ENCODE assay signal across 8 mouse cellular contexts in the genomic region with DNA sequence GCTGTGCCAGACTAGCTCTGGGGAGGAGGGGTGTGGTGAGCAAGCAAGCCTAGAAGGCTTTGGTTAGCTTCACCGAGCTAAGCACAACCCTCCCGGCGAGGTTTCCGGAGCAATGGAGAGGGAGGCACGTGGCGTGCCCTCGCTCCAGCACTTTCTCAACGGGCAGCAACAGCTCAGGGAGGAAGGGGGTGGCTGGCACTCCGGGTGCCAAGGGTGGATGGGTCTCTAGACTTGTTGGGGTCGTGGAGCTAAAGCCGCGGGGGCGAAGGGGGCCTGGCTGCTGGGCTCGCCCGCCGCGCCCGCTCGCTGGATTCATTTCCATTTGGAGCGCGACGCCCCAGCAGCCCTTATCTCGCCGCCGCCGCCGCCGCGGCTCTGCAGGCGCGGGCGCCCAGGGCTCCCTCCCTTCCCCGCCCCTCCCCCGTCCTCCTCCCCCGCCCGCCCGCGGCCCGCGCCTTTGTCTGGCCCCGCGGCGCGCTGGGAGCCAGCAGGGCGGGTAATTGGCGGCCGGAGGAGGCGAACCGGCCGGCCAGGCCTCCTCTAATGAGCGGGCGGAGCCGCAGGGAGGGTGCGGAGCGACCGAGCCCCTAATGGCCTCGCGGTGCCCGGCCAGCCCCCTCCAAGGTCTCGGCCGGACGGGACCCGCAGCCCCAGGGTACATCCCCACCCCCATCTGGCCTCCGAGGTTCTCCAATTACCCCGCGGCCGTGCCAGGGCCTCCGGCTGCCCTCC.
A peak's percentile ranks its signal among the peaks of the same experiment; 100 is the strongest.
DNase-seq lines count a peak whose midpoint lies in the region; ATAC-seq lines count a peak whose summit lies in the region.

No protein-coding gene starts in this region.

- no peaks in the 10 kb centered on the region for H3K9me3 ChIP-seq in hindbrain, embryonic 13.5 days

- peak overlapping the region; percentile 64 for H3K4me2 ChIP-seq in hindbrain, embryonic 13.5 days

- H3K27me3 ChIP-seq in hindbrain, embryonic 13.5 days: peaks cover 44% of the 10 kb centered on the region

- peak overlapping the region; percentile 41 for H3K4me3 ChIP-seq in hindbrain, embryonic 13.5 days

- H3K9ac ChIP-seq in hindbrain, embryonic 13.5 days: peak overlapping the region; percentile 78

- peak; percentile 81 for ATAC-seq in hindbrain, embryonic 13.5 days (ENCODE audit: low FRiP score)
- peak; percentile 61 for ATAC-seq in megakaryocyte, adult 5-6 weeks (ENCODE audit: poor library complexity, severe bottlenecking)

- WGBS in hindbrain, embryonic 13.5 days: 8% methylated on average over 29 of the region's 68 CpGs

- no peaks in the 10 kb centered on the region for H3K36me3 ChIP-seq in hindbrain, embryonic 13.5 days

- DNase-seq in R1 (ENCODE audit: low read depth, low spot score): peak; percentile 45
- peak; percentile 26 to 34 for DNase-seq in cerebellum, postnatal 14 days
- peak; percentile 22 to 31 for DNase-seq in frontal cortex, postnatal 25 days (ENCODE audit: low spot score in 2 of 2)
- peak; percentile 34 to 36 for DNase-seq in left cerebral cortex, adult 8-10 months (ENCODE audit: low spot score in 2 of 2)
- peak; percentile 53 to 56 for DNase-seq in right cerebral cortex, postnatal 10 days (ENCODE audit: low spot score in 2 of 2)
- peak; percentile 39 to 60 for DNase-seq in urinary bladder, postnatal 36 days (ENCODE audit: low spot score in 2 of 2)

- H3K4me1 ChIP-seq in hindbrain, embryonic 13.5 days (replicated peaks): peaks cover 19% of the 10 kb centered on the region

- H3K27ac ChIP-seq in hindbrain, embryonic 13.5 days: peak overlapping the region; percentile 89

Comparison
In these comparisons a context has a peak if more than half of its experiments do, and no peak if none do; other contexts are left out.
1. Peak in every context shown above with its lines: DNase-seq, ATAC-seq, H3K4me3 ChIP-seq and H3K27ac ChIP-seq.